Mouse (Mus musculus): ENCODE data around the gene Gm49510. TPM values are rescaled to one million over a fixed set of nuclear protein-coding genes. Genes with fewer than 3 reads are reported as not detected.
A peak's percentile ranks its signal among the peaks of the same experiment; 100 is the strongest.

The Gm49510 gene
- polyA plus RNA-seq, 1 experiment from 2014 or later, result 0.21 TPM

DNA sequence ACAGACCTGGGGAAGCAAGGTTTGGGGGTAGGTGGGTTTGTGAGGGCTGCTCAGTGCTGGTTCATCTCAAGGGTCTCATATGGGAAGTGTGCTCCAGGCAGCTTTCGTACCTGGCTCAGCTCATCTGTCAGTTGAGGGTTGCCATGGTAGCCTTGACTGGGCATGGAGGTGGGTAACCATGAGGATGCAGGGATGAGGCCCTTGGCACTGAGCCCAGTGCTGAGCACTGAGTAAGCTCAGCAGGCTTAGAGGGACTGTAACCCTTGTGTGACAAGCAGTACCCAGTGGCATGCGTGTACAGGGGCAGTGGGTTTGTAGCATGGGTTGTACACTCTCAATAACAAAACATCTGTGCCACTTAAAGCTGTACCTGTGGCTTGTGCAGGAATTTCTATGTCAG lies 38.5 kb downstream of the Gm49510 start:
- no peak overlapping the region for H3K9ac ChIP-seq (ENCODE audit: low read depth, low read length)
- 93% methylated on average over 2 of the region's 2 CpGs for WGBS
- no peak overlapping the region for H3K4me3 ChIP-seq (ENCODE audit: low read depth, low read length)
- no peaks in the 10 kb centered on the region for H3K4me1 ChIP-seq (replicated peaks; ENCODE audit: control insufficient read depth, insufficient read depth, low read length)
- H3K27ac ChIP-seq (ENCODE audit: low read depth, low read length), result no peak overlapping the region
- ATAC-seq, result no peak
- H3K9me3 ChIP-seq (ENCODE audit: control insufficient read depth), result no peaks in the 10 kb centered on the region
- no peak for TF ChIP-seq CTCF (IDR thresholded peaks at IDR 0.05; ENCODE audit: low read depth)
- H3K27me3 ChIP-seq (replicated peaks; ENCODE audit: control insufficient read depth, insufficient read depth, low read length), result no peaks in the 10 kb centered on the region
- H3K36me3 ChIP-seq (ENCODE audit: control insufficient read depth, insufficient read depth), result peaks cover 40% of the 10 kb centered on the region
- H3K4me2 ChIP-seq (replicated peaks; ENCODE audit: low read depth), result no peak overlapping the region

GRCm38 (mm10) chr15:78940325-78940724 lies 40.9 kb downstream of the Gm49510 start:
- no peak for TF ChIP-seq CTCF (IDR thresholded peaks at IDR 0.05; ENCODE audit: low read depth)
- WGBS, result 92% methylated on average over 13 of the region's 13 CpGs

GRCm38 (mm10) chr15:78942663-78943062 lies 43.2 kb downstream of the Gm49510 start:
- ATAC-seq, result peak; percentile 37
- Histone ChIP-seq H3K4me1 (replicated peaks; ENCODE audit: control insufficient read depth, insufficient read depth, low read length) (no peaks in the 10 kb centered on the region), H3K4me2 (replicated peaks; ENCODE audit: low read depth) (peak overlapping the region; percentile 63), H3K9ac (ENCODE audit: low read depth, low read length) (no peak overlapping the region), H3K36me3 (ENCODE audit: control insufficient read depth, insufficient read depth) (peaks cover 33% of the 10 kb centered on the region), H3K27me3 (replicated peaks; ENCODE audit: control insufficient read depth, insufficient read depth, low read length) (no peaks in the 10 kb centered on the region; the same call in 1 of the 2 replicates), H3K27ac (ENCODE audit: low read depth, low read length) (no peak overlapping the region), H3K9me3 (ENCODE audit: control insufficient read depth) (no peaks in the 10 kb centered on the region), H3K4me3 (ENCODE audit: low read depth, low read length) (peak overlapping the region; percentile 27)
- WGBS, result 2% methylated on average over 9 of the region's 9 CpGs
- TF ChIP-seq CTCF (IDR thresholded peaks at IDR 0.05; ENCODE audit: low read depth), result peak; percentile 82

More at GRCm38 (mm10) chr15:78940325-78940724, 40.9 kb downstream of the Gm49510 start:
- Histone ChIP-seq H3K4me2 (replicated peaks; ENCODE audit: low read depth) (no peak overlapping the region), H3K27ac (ENCODE audit: low read depth, low read length) (no peak overlapping the region), H3K36me3 (ENCODE audit: control insufficient read depth, insufficient read depth) (peaks cover 40% of the 10 kb centered on the region), H3K4me1 (replicated peaks; ENCODE audit: control insufficient read depth, insufficient read depth, low read length) (no peaks in the 10 kb centered on the region), H3K27me3 (replicated peaks; ENCODE audit: control insufficient read depth, insufficient read depth, low read length) (no peaks in the 10 kb centered on the region), H3K9ac (ENCODE audit: low read depth, low read length) (no peak overlapping the region), H3K9me3 (ENCODE audit: control insufficient read depth) (no peaks in the 10 kb centered on the region), H3K4me3 (ENCODE audit: low read depth, low read length) (no peak overlapping the region)
- ATAC-seq, result no peak

GRCm38 (mm10) chr15:78946232-78946631 lies 46.8 kb downstream of the Gm49510 start:
- 83% methylated on average over 7 of the region's 7 CpGs for WGBS
- no peaks in the 10 kb centered on the region for H3K4me1 ChIP-seq (replicated peaks; ENCODE audit: control insufficient read depth, insufficient read depth, low read length)

DNA sequence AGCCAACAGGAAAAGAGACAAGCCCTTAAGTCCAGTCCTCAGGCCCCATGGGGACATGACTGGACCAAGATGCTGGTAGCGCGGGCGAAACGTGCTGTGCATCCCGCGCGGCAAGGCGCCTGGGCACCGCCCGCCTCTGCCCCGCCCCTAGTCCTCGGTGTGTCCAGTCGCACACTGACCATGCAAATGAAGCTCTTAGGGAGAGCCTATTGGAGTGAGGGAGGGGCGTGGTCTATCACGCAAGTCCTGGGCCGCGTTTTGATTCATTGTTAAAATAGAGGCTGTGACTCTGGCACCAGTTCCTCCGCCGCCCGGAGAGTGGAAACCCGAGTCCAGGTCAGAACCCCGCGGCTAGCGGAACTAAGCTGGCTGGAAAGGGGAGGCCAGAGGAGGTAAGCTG lies 48.2 kb downstream of the Gm49510 start, which contains the start of gene Triobp:
TSS of gene Triobp (plus strand) at position 68 of the 400 bp plus-strand sequence.
- H3K9ac ChIP-seq (ENCODE audit: low read depth, low read length), result peak within 1 kb of the TSS; percentile 31; the same call in 1 of the 2 replicates
- H3K9me3 ChIP-seq (ENCODE audit: control insufficient read depth), result no peaks in the 10 kb centered on the region
- ATAC-seq, result peak; percentile 90
- peaks cover 5% of the 10 kb centered on the region; the same call in 1 of the 2 replicates for H3K27me3 ChIP-seq (replicated peaks; ENCODE audit: control insufficient read depth, insufficient read depth, low read length)
- no peaks in the 10 kb centered on the region for H3K36me3 ChIP-seq (ENCODE audit: control insufficient read depth, insufficient read depth)
- no peak within 1 kb of the TSS for H3K27ac ChIP-seq (ENCODE audit: low read depth, low read length)
- no peak for TF ChIP-seq CTCF (IDR thresholded peaks at IDR 0.05; ENCODE audit: low read depth)
- H3K4me2 ChIP-seq (replicated peaks; ENCODE audit: low read depth), result peak within 1 kb of the TSS; percentile 68
- under 1% methylated on average over 24 of the region's 24 CpGs for WGBS
- H3K4me1 ChIP-seq (replicated peaks; ENCODE audit: control insufficient read depth, insufficient read depth, low read length), result no peaks in the 10 kb centered on the region
- H3K4me3 ChIP-seq (ENCODE audit: low read depth, low read length), result peak within 1 kb of the TSS; percentile 23

More at GRCm38 (mm10) chr15:78946232-78946631, 46.8 kb downstream of the Gm49510 start:
- H3K4me2 ChIP-seq (replicated peaks; ENCODE audit: low read depth), result no peak overlapping the region
- TF ChIP-seq CTCF (IDR thresholded peaks at IDR 0.05; ENCODE audit: low read depth), result no peak
- H3K9ac ChIP-seq (ENCODE audit: low read depth, low read length), result no peak overlapping the region
- no peaks in the 10 kb centered on the region for H3K9me3 ChIP-seq (ENCODE audit: control insufficient read depth)
- no peak for ATAC-seq
- H3K27ac ChIP-seq (ENCODE audit: low read depth, low read length), result no peak overlapping the region
- H3K27me3 ChIP-seq (replicated peaks; ENCODE audit: control insufficient read depth, insufficient read depth, low read length), result peaks cover 5% of the 10 kb centered on the region; the same call in 1 of the 2 replicates
- H3K36me3 ChIP-seq (ENCODE audit: control insufficient read depth, insufficient read depth), result no peaks in the 10 kb centered on the region
- no peak overlapping the region for H3K4me3 ChIP-seq (ENCODE audit: low read depth, low read length)

DNA sequence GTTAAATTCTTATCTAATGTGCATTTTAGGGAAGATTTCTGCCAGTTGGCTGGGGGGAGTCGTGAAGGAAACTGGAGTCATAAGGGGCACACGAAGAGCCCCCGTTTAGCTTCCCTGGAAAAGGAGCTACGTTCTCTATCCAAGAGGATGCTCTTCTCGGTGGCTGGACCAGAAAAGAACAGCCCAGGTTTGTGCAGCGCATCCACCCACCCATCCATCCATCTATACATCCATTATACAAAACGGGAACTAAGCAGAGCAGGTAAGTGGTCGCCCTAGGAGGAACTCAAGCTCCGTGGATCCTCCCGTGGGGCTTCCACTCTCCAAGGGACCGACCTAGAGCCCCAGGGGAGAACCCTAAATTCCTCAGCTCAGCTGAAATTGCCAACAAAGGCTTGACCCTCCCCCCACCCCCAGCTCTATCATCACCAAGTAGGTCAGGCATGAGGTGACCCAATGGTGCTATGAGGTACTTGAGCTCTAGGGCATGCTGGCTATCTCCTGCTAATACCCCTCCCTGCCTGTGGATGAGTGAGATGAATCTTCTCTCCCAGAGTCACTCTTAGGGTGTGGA lies 48.8 kb downstream of the Gm49510 start:
- peak overlapping the region; percentile 23 for H3K4me3 ChIP-seq (ENCODE audit: low read depth, low read length)
- H3K36me3 ChIP-seq (ENCODE audit: control insufficient read depth, insufficient read depth), result no peaks in the 10 kb centered on the region
- H3K27me3 ChIP-seq (replicated peaks; ENCODE audit: control insufficient read depth, insufficient read depth, low read length), result peaks cover 5% of the 10 kb centered on the region; the same call in 1 of the 2 replicates
- H3K9me3 ChIP-seq (ENCODE audit: control insufficient read depth), result no peaks in the 10 kb centered on the region
- TF ChIP-seq CTCF (IDR thresholded peaks at IDR 0.05; ENCODE audit: low read depth), result no peak
- WGBS, result 9% methylated on average over 11 of the region's 11 CpGs
- H3K4me2 ChIP-seq (replicated peaks; ENCODE audit: low read depth), result peak overlapping the region; percentile 68
- no peak for ATAC-seq
- H3K4me1 ChIP-seq (replicated peaks; ENCODE audit: control insufficient read depth, insufficient read depth, low read length), result no peaks in the 10 kb centered on the region
- H3K9ac ChIP-seq (ENCODE audit: low read depth, low read length), result peak overlapping the region; percentile 31; the same call in 1 of the 2 replicates
- no peak overlapping the region for H3K27ac ChIP-seq (ENCODE audit: low read depth, low read length)
